Mouse (Mus musculus) T-cell, adult 2 months (primary cell): ENCODE measurements around the gene Kctd7.

Source experiments
- DNase-seq: peaks from one replicate; pipeline ENCODE4 v3.0.0; 2022; ENCODE audit warnings: low spot score

Gene Kctd7

GRCm38 (mm10) chr5:130143977-130144333 is 706 bp upstream of the Kctd7 start:
- DNase-seq = no peak

GRCm38 (mm10) chr5:130145961-130146360 is 1.3 kb downstream of the Kctd7 start:
- DNase-seq = no peak

GRCm38 (mm10) chr5:130149726-130150310 is 5.2 kb downstream of the Kctd7 start:
- no peak for DNase-seq

GRCm38 (mm10) chr5:130154286-130154685 is 9.6 kb downstream of the Kctd7 start:
- no peak for DNase-seq

GRCm38 (mm10) chr5:130158545-130158944 is 13.9 kb downstream of the Kctd7 start:
- DNase-seq = no peak

- no peak for DNase-seq
Observed at GRCm38 (mm10) chr5:130159761-130160201, 15.1 kb downstream of the Kctd7 start.

- DNase-seq = peak; percentile 76
Observed at GRCm38 (mm10) chr5:130163670-130164069, 19.0 kb downstream of the Kctd7 start.

- DNase-seq = no peak
Observed at GRCm38 (mm10) chr5:130165213-130165612, 20.6 kb downstream of the Kctd7 start.

GRCm38 (mm10) chr5:130169109-130169508 is 24.4 kb downstream of the Kctd7 start:
- no peak for DNase-seq

- DNase-seq = no peak
Observed at GRCm38 (mm10) chr5:130170666-130171422, 26.2 kb downstream of the Kctd7 start.

GRCm38 (mm10) chr5:130171423-130171954 is 26.8 kb downstream of the Kctd7 start, which contains the start of gene Rabgef1:
TSS of gene Rabgef1 (plus strand) at chr5:130171798.
- DNase-seq = peak; percentile 88

- DNase-seq = peak; percentile 61
Observed at GRCm38 (mm10) chr5:130171956-130172601, 27.4 kb downstream of the Kctd7 start.

GRCm38 (mm10) chr5:130173012-130173411 is 28.4 kb downstream of the Kctd7 start:
- no peak for DNase-seq

- no peak for DNase-seq
Observed at GRCm38 (mm10) chr5:130177871-130178270, 33.2 kb downstream of the Kctd7 start.

- DNase-seq = no peak
Observed at GRCm38 (mm10) chr5:130180362-130180761, 35.7 kb downstream of the Kctd7 start.

- no peak for DNase-seq
Observed at GRCm38 (mm10) chr5:130181740-130182540, 37.3 kb downstream of the Kctd7 start.

- no peak for DNase-seq
Observed at GRCm38 (mm10) chr5:130182541-130182821, 37.8 kb downstream of the Kctd7 start.

- no peak for DNase-seq
Observed at GRCm38 (mm10) chr5:130184193-130184856, 39.7 kb downstream of the Kctd7 start.

- no peak for DNase-seq
Observed at GRCm38 (mm10) chr5:130185312-130185711, 40.7 kb downstream of the Kctd7 start.

- no peak for DNase-seq
Observed at GRCm38 (mm10) chr5:130187383-130187782, 42.7 kb downstream of the Kctd7 start.

- no peak for DNase-seq
Observed at GRCm38 (mm10) chr5:130190909-130191308, 46.2 kb downstream of the Kctd7 start.

- DNase-seq = no peak
Observed at GRCm38 (mm10) chr5:130191865-130192264, 47.2 kb downstream of the Kctd7 start.
